Mouse (Mus musculus) G1E-ER4 (cell line): ENCODE results near the gene Sppl3. TPM values are rescaled to one million over a fixed set of nuclear protein-coding genes. Genes with fewer than 3 reads are reported as not detected.

Experiments
- GATA1 ChIP-seq: IDR thresholded peaks from one replicate; pipeline ENCODE4 v1.8.0; 2012; ENCODE audit warnings: low read length, inconsistent platforms
- polyA plus RNA-seq: library from polyadenylated mRNA; stranded (reverse); fragments of >175 nt; gene quantifications from 2 replicates; pipeline ENCODE4 v1.2.3, GENCODE M21; 2012

The Sppl3 gene
- polyA plus RNA-seq, 1 experiment: 31.9 TPM

- TF ChIP-seq GATA1: no peak
These were observed 105.5 kb downstream of the Sppl3 start for GRCm38 (mm10) chr5:115116426-115116825.

- TF ChIP-seq GATA1: no peak
These were observed 106.5 kb downstream of the Sppl3 start for GRCm38 (mm10) chr5:115117467-115117866.

GRCm38 (mm10) chr5:115118961-115119570, 108.1 kb downstream of the Sppl3 start, which contains the start of gene Acads:
Gene Acads, minus strand, starts transcription at chr5:115119346.
- no peak for TF ChIP-seq GATA1

GRCm38 (mm10) chr5:115120978-115121377, 110.0 kb downstream of the Sppl3 start:
- TF ChIP-seq GATA1: no peak

GRCm38 (mm10) chr5:115124690-115125089, 113.8 kb downstream of the Sppl3 start:
- TF ChIP-seq GATA1: no peak

DNA sequence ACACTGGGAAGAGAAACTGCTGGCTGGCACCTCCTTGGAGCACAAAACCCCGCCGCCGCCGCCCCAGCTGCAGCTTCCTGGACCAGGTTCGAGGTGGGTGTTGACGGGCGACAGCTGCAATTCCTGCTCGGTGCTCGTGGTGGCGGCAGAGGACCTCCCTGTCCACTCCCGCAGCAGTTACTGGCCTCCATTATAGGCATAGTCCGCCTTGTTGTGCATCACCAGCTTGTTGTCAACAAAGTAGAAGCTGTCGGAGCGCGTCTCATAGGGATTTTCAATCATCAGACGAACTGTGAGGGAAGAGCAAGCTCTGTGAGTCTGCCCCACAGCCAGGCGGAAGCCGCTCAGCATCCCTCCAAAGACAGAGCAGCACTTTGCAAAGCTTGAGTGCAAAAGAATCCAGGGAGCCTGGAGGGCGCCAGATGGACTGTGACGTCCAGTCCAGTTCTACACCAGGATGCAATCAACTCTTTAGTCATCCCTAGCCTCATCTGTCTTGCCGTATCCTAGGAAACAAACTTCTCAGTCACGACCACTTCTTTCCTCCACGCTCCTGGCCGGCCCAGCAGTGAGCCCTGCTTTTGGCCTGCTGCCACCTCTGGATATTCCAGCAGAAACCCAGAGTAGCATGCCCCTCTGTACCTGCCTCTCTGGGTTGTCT, 114.4 kb downstream of the Sppl3 start:
- no peak for TF ChIP-seq GATA1

DNA sequence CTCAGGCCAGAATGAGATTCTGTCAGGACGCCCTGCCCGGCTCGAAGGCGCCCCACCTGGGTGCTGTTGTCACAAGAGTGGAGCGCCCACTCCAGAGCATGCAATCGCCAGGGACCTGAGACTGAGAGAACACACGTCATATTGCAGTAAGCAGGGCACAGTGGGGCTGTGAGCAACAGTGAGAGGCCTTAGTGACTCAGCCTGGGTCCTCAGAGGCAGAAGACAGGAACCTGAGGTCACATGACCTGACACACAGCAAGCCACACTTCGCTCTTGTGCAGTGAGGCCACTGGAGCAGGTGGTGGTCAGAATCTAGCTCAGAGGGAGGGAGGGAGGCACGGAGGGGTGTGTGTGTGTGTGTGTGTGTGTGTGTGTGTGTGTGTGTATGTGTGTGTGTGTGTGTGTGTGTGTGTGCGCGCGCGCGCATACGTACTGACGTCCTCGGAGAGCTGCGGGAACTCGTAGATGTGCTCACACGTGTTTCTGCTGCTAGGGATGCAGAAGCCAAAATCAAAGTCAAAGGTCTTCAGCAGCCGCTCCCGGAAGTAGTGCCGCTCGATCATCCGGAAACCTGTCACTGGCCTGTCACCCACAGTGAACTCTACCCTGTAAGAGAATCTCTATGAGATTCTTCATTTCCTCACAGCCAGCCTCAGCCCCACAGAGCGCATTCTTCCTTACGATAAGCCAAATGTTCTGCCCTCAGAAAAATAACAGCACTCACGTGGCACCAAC, 115.8 kb downstream of the Sppl3 start:
- no peak for TF ChIP-seq GATA1

DNA sequence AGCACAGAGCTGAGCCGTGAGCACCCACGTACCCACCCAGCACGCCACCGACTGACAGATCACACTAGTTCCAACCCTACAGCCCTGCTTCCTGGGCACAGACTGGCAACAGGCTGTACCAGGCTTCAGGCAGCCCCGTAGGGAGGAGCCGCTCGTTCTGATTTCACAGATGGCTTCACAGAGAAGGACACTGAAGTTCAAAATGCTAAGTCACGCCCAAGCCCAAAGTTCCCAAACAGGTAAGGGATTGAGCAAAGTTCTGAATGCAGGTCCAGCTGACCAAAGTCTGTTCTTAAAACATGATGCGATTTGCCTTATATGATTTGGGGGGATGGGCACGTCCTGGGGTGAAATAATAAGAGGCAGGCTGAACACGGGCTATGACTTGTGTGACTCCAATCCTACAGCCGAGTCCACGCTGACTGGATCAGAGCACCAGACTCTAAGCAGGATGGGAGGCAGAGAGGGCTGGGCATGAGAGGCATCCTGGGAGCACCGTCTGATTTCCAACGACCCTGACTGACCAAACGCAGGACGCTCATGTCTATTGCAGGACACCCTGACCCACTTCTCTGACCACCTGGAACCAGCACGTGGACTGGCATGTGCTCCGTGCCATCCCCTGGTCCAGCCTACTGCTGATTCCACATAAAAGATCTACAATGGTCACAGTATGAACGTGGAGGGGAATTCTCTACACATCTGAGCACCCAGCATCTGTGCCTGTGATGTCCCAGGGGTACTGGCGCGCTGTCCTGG, 116.7 kb downstream of the Sppl3 start:
- no peak for TF ChIP-seq GATA1

DNA sequence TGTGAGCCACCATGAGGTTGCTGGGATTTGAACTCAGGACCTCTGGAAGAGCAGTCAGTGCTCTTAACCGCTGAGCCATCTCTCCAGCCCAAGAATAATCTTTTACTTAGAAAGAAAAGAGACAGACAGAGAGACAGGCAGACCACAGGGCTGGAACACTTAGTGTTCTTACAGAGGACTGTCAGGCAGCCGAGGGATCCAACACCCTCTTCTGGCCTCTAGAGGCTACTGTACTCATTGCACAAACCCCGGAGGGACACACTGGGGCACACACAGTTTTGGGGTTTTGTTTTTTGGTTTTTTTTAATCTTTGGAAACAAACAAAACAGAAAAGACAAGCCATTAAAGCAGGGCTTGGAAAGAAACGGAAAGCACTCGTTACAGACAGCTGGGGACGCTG, 118.4 kb downstream of the Sppl3 start:
- TF ChIP-seq GATA1: no peak

DNA sequence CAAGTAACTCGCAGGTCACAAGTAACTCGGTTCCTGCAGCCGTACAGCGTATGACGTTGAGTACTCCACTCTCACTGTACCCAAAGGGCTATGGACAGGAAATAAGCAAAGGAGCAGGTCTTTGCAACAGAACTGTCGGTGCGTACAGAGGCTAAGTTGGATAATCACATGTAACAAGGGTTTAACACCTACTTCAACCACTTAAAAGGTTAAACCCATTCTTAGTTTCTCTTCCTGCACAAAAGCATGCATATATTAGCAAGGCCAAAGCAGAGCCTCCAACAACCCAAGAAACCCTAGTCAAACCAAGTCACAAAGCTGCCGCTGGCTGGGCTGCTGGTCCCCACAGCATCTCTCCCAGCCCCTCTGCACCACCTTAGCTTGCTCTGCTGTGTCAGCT, 121.5 kb downstream of the Sppl3 start:
- no peak for TF ChIP-seq GATA1

DNA sequence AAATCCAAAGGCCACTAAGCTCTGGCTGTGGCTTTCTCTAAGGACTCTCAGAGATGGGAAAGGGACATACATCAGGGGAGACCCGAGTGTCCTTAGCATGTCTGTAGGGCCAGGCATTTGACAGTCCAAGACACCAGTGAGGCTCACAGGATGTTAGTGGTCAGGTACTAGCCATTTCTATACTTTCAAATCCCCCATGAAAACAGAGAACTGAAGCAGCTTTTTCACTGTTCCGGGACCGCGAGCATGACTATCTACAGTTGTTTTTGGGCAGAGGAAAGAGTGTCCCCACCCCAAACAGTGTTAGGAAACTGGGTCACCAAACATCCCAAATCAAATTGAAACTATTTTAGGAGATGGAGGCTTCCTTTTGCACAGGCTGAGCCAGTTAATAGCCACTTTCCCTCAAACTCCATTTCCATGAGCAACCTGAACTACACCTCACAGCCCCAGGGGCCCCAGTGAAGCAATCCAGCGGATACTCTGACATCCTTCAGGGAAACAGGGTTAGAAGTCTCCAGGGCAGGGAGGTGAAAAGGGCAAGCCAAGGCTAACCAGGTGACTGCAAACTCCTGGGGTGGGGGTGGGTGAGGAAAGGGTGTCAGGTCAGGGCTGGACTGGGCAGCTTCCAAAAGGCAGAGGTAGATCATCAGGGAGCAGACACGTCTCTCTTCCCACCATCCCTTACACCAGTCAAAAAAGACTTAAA, 122.6 kb downstream of the Sppl3 start:
- no peak for TF ChIP-seq GATA1

GRCm38 (mm10) chr5:115134234-115135165, 123.6 kb downstream of the Sppl3 start, which contains the start of gene Unc119b:
Gene Unc119b, minus strand, starts transcription at chr5:115134975.
- no peak for TF ChIP-seq GATA1

GRCm38 (mm10) chr5:115139124-115139523, 128.2 kb downstream of the Sppl3 start:
- TF ChIP-seq GATA1: no peak

- no peak for TF ChIP-seq GATA1
These were observed 129.8 kb downstream of the Sppl3 start for GRCm38 (mm10) chr5:115140726-115141125.
